Mouse (Mus musculus): ENCODE measurements around the gene Aaed1. TPM values are rescaled to one million over a fixed set of nuclear protein-coding genes. Genes with fewer than 3 reads are reported as not detected.

Gene Aaed1
- 19.6 and 20.2 TPM in 2 replicates for polyA plus RNA-seq (2015; fragmentation: Nextera tagmentation; extraction: Ambion mirVana)

- Histone ChIP-seq H3K27ac (replicated peaks) (peak within 1 kb of the TSS; percentile 95), H3K27me3 (no peaks in the 10 kb centered on the region), H3K36me3 (replicated peaks) (peaks cover 6% of the 10 kb centered on the region), H3K4me3 (replicated peaks) (peak within 1 kb of the TSS; percentile 76), H3K9ac (peak within 1 kb of the TSS; percentile 80), H3K4me2 (peak within 1 kb of the TSS; percentile 93), H3K9me3 (replicated peaks) (no peaks in the 10 kb centered on the region), H3K4me1 (replicated peaks) (peaks cover 43% of the 10 kb centered on the region)
- ATAC-seq (ENCODE audit: insufficient read depth), result peak; percentile 93
- WGBS (ENCODE audit: insufficient replicate concordance), result under 1% methylated on average over 72 of the region's 74 CpGs
Observed at GRCm38 (mm10) chr13:64312024-64312915, at the start of gene Aaed1. Aaed1 (minus strand) TSS chr13:64312710.

DNA sequence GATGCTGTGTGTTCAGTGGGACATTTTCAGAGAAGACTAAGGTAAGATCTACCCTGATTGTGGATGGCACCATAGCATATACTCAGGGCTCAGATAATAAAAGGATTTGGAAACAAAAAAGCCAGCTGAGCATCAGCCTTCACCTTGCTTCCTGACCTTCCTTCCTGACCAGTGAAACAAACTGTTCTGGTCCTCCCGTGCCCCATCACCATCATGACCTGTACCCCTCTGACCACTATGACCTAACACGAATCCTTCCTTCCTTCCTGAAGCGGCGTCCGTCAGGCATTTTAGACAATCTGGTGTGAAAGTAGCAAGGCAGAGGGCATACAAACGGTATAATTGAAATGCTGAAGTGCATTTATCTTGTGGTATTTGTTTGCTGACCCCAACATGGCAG is 49.6 kb upstream of the Aaed1 start:
- Histone ChIP-seq H3K4me2 (no peak overlapping the region), H3K36me3 (replicated peaks) (peaks cover 28% of the 10 kb centered on the region), H3K27me3 (no peaks in the 10 kb centered on the region), H3K9me3 (replicated peaks) (no peaks in the 10 kb centered on the region), H3K9ac (no peak overlapping the region), H3K4me3 (replicated peaks) (no peak overlapping the region), H3K4me1 (replicated peaks) (peaks cover 11% of the 10 kb centered on the region), H3K27ac (replicated peaks) (no peak overlapping the region)
- no peak for ATAC-seq (ENCODE audit: insufficient read depth)
- WGBS (ENCODE audit: insufficient replicate concordance), result 61% methylated on average over 6 of the region's 6 CpGs

GRCm38 (mm10) chr13:64361020-64361419 is 48.5 kb upstream of the Aaed1 start:
- peaks cover 20% of the 10 kb centered on the region for H3K4me1 ChIP-seq (replicated peaks)
- H3K4me2 ChIP-seq, result no peak overlapping the region
- H3K27ac ChIP-seq (replicated peaks), result no peak overlapping the region
- H3K9ac ChIP-seq, result no peak overlapping the region
- no peaks in the 10 kb centered on the region for H3K9me3 ChIP-seq (replicated peaks)
- 71% methylated on average over 3 of the region's 3 CpGs for WGBS (ENCODE audit: insufficient replicate concordance)
- no peak for ATAC-seq (ENCODE audit: insufficient read depth)
- H3K27me3 ChIP-seq, result no peaks in the 10 kb centered on the region
- no peak overlapping the region for H3K4me3 ChIP-seq (replicated peaks)
- peaks cover 18% of the 10 kb centered on the region for H3K36me3 ChIP-seq (replicated peaks)

- H3K4me2 ChIP-seq, result no peak overlapping the region
- H3K27me3 ChIP-seq, result no peaks in the 10 kb centered on the region
- no peak overlapping the region for H3K27ac ChIP-seq (replicated peaks)
- no peak for ATAC-seq (ENCODE audit: insufficient read depth)
- peaks cover 15% of the 10 kb centered on the region for H3K36me3 ChIP-seq (replicated peaks)
- no peaks in the 10 kb centered on the region for H3K9me3 ChIP-seq (replicated peaks)
- no peak overlapping the region for H3K9ac ChIP-seq
- WGBS (ENCODE audit: insufficient replicate concordance), result 67% methylated on average over 3 of the region's 3 CpGs
- H3K4me1 ChIP-seq (replicated peaks), result peaks cover 14% of the 10 kb centered on the region
- H3K4me3 ChIP-seq (replicated peaks), result no peak overlapping the region
Observed at GRCm38 (mm10) chr13:64359702-64360101, 47.2 kb upstream of the Aaed1 start.

DNA sequence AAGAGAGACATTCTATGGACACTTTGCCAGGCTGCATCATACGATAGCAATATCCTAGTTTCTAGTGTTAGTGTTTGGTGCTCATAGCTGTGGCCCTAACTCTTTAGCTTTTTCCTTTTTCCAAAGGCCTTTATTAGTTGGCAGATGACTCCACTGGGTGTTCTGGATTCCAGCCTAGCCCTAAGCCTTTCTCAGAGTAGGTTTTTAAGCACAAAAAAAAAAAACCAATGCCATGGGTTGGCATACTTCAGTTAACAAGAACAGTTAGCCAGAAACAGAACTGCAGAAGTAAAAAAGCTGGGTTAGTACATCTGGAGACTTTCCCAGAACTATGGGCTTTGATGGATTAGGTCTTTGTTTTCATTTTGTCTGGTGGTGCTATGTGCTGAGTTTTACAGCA is 46.0 kb upstream of the Aaed1 start:
- ATAC-seq (ENCODE audit: insufficient read depth), result no peak
- H3K9me3 ChIP-seq (replicated peaks), result no peaks in the 10 kb centered on the region
- WGBS (ENCODE audit: insufficient replicate concordance), result 72% methylated on average over 1 of the region's 1 CpGs
- peaks cover 9% of the 10 kb centered on the region; the same call in 1 of the 2 replicates for H3K36me3 ChIP-seq (replicated peaks)
- H3K9ac ChIP-seq, result no peak overlapping the region
- H3K4me2 ChIP-seq, result no peak overlapping the region
- H3K4me1 ChIP-seq (replicated peaks), result peaks cover 14% of the 10 kb centered on the region
- H3K4me3 ChIP-seq (replicated peaks), result no peak overlapping the region
- H3K27me3 ChIP-seq, result no peaks in the 10 kb centered on the region
- no peak overlapping the region for H3K27ac ChIP-seq (replicated peaks)

GRCm38 (mm10) chr13:64357389-64357788 is 44.9 kb upstream of the Aaed1 start:
- H3K27ac ChIP-seq (replicated peaks), result no peak overlapping the region
- peaks cover 14% of the 10 kb centered on the region for H3K4me1 ChIP-seq (replicated peaks)
- H3K9ac ChIP-seq, result no peak overlapping the region
- 32% methylated on average over 5 of the region's 5 CpGs for WGBS (ENCODE audit: insufficient replicate concordance)
- H3K27me3 ChIP-seq, result peaks cover 8% of the 10 kb centered on the region; the same call in 1 of the 2 replicates
- ATAC-seq (ENCODE audit: insufficient read depth), result 0 out of 2 replicates have a peak, but pooled peaks have one; percentile 42
- H3K4me2 ChIP-seq, result no peak overlapping the region
- no peaks in the 10 kb centered on the region for H3K9me3 ChIP-seq (replicated peaks)
- H3K36me3 ChIP-seq (replicated peaks), result 0 out of 2 replicates have a peak, but pooled peaks cover 4% of the 10 kb centered on the region
- no peak overlapping the region for H3K4me3 ChIP-seq (replicated peaks)

GRCm38 (mm10) chr13:64349474-64349873 is 37.0 kb upstream of the Aaed1 start:
- Histone ChIP-seq H3K36me3 (replicated peaks) (no peaks in the 10 kb centered on the region), H3K9me3 (replicated peaks) (no peaks in the 10 kb centered on the region), H3K27me3 (peaks cover 8% of the 10 kb centered on the region; the same call in 1 of the 2 replicates), H3K4me1 (replicated peaks) (0 out of 2 replicates have a peak, but pooled peaks cover under 1% of the 10 kb centered on the region), H3K9ac (no peak overlapping the region), H3K4me2 (no peak overlapping the region), H3K4me3 (replicated peaks) (no peak overlapping the region), H3K27ac (replicated peaks) (no peak overlapping the region)
- WGBS (ENCODE audit: insufficient replicate concordance), result 58% methylated on average over 2 of the region's 2 CpGs
- ATAC-seq (ENCODE audit: insufficient read depth), result no peak

DNA sequence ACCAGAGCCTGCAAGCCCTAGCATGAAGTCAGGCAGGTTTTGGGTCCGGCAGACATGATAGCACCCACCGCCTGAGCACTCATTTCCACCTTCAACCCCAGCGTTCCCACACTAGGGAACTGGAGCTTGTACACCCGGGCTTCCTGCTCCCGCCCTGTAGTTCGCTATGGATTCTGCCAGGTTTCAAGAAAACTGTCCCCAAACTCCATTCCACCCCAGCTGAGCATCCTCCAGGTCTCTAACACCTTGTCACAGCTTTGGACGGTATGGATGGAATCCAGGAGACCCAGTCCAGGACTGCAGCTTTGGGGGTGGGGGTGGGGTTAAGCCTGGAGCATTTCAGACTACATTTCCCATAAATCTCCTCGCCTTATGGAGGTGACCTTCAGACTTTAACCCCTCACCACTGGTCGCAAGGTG is 31.6 kb upstream of the Aaed1 start:
- no peaks in the 10 kb centered on the region for H3K27me3 ChIP-seq
- H3K27ac ChIP-seq (replicated peaks), result no peak overlapping the region; the same call in 1 of the 2 replicates
- under 1% methylated on average over 9 of the region's 9 CpGs for WGBS (ENCODE audit: insufficient replicate concordance)
- ATAC-seq (ENCODE audit: insufficient read depth), result peak; percentile 63
- peaks cover 12% of the 10 kb centered on the region for H3K4me1 ChIP-seq (replicated peaks)
- peak overlapping the region; percentile 55 for H3K9ac ChIP-seq
- peak overlapping the region; percentile 83 for H3K4me2 ChIP-seq
- no peaks in the 10 kb centered on the region for H3K9me3 ChIP-seq (replicated peaks)
- H3K4me3 ChIP-seq (replicated peaks), result peak overlapping the region; percentile 60
- no peaks in the 10 kb centered on the region for H3K36me3 ChIP-seq (replicated peaks)

DNA sequence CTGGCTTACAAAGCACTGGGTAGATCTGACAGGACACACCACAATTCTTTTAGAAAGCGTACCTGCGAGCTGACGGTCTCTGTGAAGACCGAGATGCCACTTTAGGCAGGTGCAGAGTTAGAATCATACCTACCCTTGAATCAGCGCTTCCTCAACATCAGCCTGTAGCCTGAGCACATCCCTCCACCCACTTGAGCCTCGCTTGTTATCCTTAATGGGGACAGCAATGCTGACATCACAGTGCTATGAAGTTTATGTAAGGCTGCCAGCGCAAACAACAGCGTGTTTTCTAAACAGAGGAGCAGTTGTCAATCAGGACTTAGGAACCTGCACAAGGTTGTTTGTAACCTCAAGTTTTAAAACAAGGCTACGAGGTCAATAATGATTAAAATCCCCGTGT is 31.1 kb upstream of the Aaed1 start:
- no peak for ATAC-seq (ENCODE audit: insufficient read depth)
- no peaks in the 10 kb centered on the region for H3K27me3 ChIP-seq
- no peaks in the 10 kb centered on the region for H3K9me3 ChIP-seq (replicated peaks)
- 24% methylated on average over 10 of the region's 10 CpGs for WGBS (ENCODE audit: insufficient replicate concordance)
- H3K4me2 ChIP-seq, result peak overlapping the region; percentile 83
- peaks cover 12% of the 10 kb centered on the region for H3K4me1 ChIP-seq (replicated peaks)
- peak overlapping the region; percentile 60 for H3K4me3 ChIP-seq (replicated peaks)
- H3K27ac ChIP-seq (replicated peaks), result no peak overlapping the region
- H3K36me3 ChIP-seq (replicated peaks), result no peaks in the 10 kb centered on the region
- peak overlapping the region; percentile 55 for H3K9ac ChIP-seq

DNA sequence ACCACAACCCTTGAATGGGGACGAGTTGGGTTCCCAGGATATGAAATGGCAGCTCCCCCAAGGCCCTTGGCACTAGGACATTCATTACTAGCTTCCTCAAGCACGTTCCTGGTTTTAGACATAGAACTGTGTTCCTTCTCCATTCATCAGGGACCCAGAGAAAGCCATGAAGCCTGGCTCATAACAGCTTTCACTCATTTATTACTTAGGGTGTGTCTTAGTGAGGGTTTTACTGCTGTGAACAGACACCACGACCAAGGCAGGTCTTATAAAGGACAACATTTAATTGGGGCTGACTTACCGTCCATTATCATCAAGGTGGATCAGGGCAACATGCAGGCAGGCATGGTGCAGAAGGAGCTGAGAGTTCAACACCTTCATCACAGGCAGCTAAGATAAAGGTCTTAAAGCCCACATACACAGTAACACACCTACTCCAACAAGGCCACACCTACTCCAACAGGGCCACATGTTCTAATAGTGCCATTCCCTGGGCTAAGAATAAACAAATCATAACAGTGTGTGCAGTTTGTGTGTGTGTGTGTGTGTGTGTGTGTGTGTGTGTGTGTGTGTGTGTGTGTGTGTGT is 23.1 kb upstream of the Aaed1 start:
- no peaks in the 10 kb centered on the region for H3K4me1 ChIP-seq (replicated peaks)
- no peak overlapping the region for H3K9ac ChIP-seq
- no peak for ATAC-seq (ENCODE audit: insufficient read depth)
- 37% methylated on average over 4 of the region's 4 CpGs for WGBS (ENCODE audit: insufficient replicate concordance)
- no peaks in the 10 kb centered on the region for H3K36me3 ChIP-seq (replicated peaks)
- H3K27ac ChIP-seq (replicated peaks), result no peak overlapping the region
- H3K4me2 ChIP-seq, result no peak overlapping the region
- H3K27me3 ChIP-seq, result no peaks in the 10 kb centered on the region
- no peak overlapping the region for H3K4me3 ChIP-seq (replicated peaks)
- H3K9me3 ChIP-seq (replicated peaks), result no peaks in the 10 kb centered on the region

- Histone ChIP-seq H3K4me3 (replicated peaks) (no peak overlapping the region), H3K36me3 (replicated peaks) (no peaks in the 10 kb centered on the region), H3K9ac (no peak overlapping the region), H3K27ac (replicated peaks) (no peak overlapping the region), H3K27me3 (no peaks in the 10 kb centered on the region), H3K4me2 (no peak overlapping the region), H3K9me3 (replicated peaks) (no peaks in the 10 kb centered on the region), H3K4me1 (replicated peaks) (no peaks in the 10 kb centered on the region)
- 70% methylated on average over 3 of the region's 3 CpGs for WGBS (ENCODE audit: insufficient replicate concordance)
- ATAC-seq (ENCODE audit: insufficient read depth), result no peak
Observed at GRCm38 (mm10) chr13:64333102-64333501, 20.6 kb upstream of the Aaed1 start.
